Comparison of ENCODE assay signal across 9 mouse cellular contexts in genomic region chr12:49974591-49975323, GRCm38 (mm10).
A peak's percentile ranks its signal among the peaks of the same experiment; 100 is the strongest.
DNase-seq lines count a peak whose midpoint lies in the region; ATAC-seq and TF ChIP-seq lines count a peak whose summit lies in the region.
"Had no signal": no experiment of that assay in that cellular context is flagged by ENCODE, and none has a peak within 500 bp of the region (broad histone marks: within the 10 kb centered on the region; RNA-seq: fewer than 3 reads in every experiment).

No protein-coding gene starts in this region.

- no peaks in the 10 kb centered on the region for H3K9me3 ChIP-seq in hindbrain, embryonic 11.5 days (ENCODE audit: control insufficient read depth, low read length)
- H3K9me3 ChIP-seq in hindbrain, embryonic 10.5 days, result no peaks in the 10 kb centered on the region
- H3K9me3 ChIP-seq in hindbrain, embryonic 14.5 days (ENCODE audit: control insufficient read depth, low read length), result no peaks in the 10 kb centered on the region
- H3K9me3 ChIP-seq: limb, embryonic 15.5 days had no signal

- TF ChIP-seq CTCF in brain, embryonic 14.5 days (IDR thresholded peaks at IDR 0.05; ENCODE audit: borderline replicate concordance, extremely low read depth, insufficient read depth, insufficient read length), result no peak

- no peak overlapping the region for H3K27ac ChIP-seq in hindbrain, embryonic 11.5 days (ENCODE audit: low read depth, low read length)
- no peak overlapping the region for H3K27ac ChIP-seq in hindbrain, embryonic 10.5 days
- no peak overlapping the region for H3K27ac ChIP-seq in hindbrain, embryonic 14.5 days
- H3K27ac ChIP-seq: limb, embryonic 15.5 days had no signal

- ATAC-seq in hindbrain, embryonic 11.5 days (ENCODE audit: low FRiP score), result no peak
- peak; percentile 31; the same call in 1 of the 2 replicates for ATAC-seq in hindbrain, embryonic 14.5 days (ENCODE audit: low FRiP score)
- ATAC-seq in megakaryocyte progenitor cell, adult 5-6 weeks (replicated peaks; ENCODE audit: poor library complexity), result no peak

- H3K36me3 ChIP-seq in hindbrain, embryonic 11.5 days (ENCODE audit: control insufficient read depth, insufficient read depth, low read length), result no peaks in the 10 kb centered on the region
- H3K36me3 ChIP-seq in hindbrain, embryonic 10.5 days, result no peaks in the 10 kb centered on the region
- H3K36me3 ChIP-seq in hindbrain, embryonic 14.5 days (replicated peaks; ENCODE audit: control insufficient read depth, insufficient read depth), result no peaks in the 10 kb centered on the region
- H3K36me3 ChIP-seq: limb, embryonic 15.5 days had no signal

- no peak overlapping the region for H3K4me2 ChIP-seq in hindbrain, embryonic 11.5 days (replicated peaks; ENCODE audit: low read depth, low read length)
- H3K4me2 ChIP-seq in hindbrain, embryonic 14.5 days (replicated peaks), result no peak overlapping the region
- H3K4me2 ChIP-seq: limb, embryonic 15.5 days had no signal

- no peaks in the 10 kb centered on the region for H3K4me1 ChIP-seq in hindbrain, embryonic 11.5 days (replicated peaks; ENCODE audit: control insufficient read depth, insufficient read depth, low read length)
- peaks cover 10% of the 10 kb centered on the region for H3K4me1 ChIP-seq in hindbrain, embryonic 10.5 days (replicated peaks)
- H3K4me1 ChIP-seq in hindbrain, embryonic 14.5 days (replicated peaks; ENCODE audit: control insufficient read depth, insufficient read depth, low read length), result no peaks in the 10 kb centered on the region
- H3K4me1 ChIP-seq: limb, embryonic 15.5 days had no signal

- no peak overlapping the region for H3K4me3 ChIP-seq in hindbrain, embryonic 11.5 days (ENCODE audit: low read depth, low read length)
- H3K4me3 ChIP-seq in hindbrain, embryonic 10.5 days, result no peak overlapping the region
- no peak overlapping the region for H3K4me3 ChIP-seq in hindbrain, embryonic 14.5 days (replicated peaks; ENCODE audit: low read length)
- H3K4me3 ChIP-seq: limb, embryonic 15.5 days had no signal

- no peak for TF ChIP-seq POLR2A in brain, embryonic 14.5 days (IDR thresholded peaks at IDR 0.05; ENCODE audit: borderline replicate concordance, extremely low read depth, insufficient read depth, insufficient read length, poor library complexity, severe bottlenecking)

- H3K9ac ChIP-seq in hindbrain, embryonic 11.5 days (ENCODE audit: low read depth, low read length), result no peak overlapping the region
- H3K9ac ChIP-seq in hindbrain, embryonic 14.5 days, result no peak overlapping the region
- H3K9ac ChIP-seq: limb, embryonic 15.5 days had no signal

- peaks cover 10% of the 10 kb centered on the region; the same call in 1 of the 2 replicates for H3K27me3 ChIP-seq in hindbrain, embryonic 11.5 days (ENCODE audit: control insufficient read depth, insufficient read depth, low read length)
- H3K27me3 ChIP-seq in hindbrain, embryonic 10.5 days (ENCODE audit: insufficient read depth, poor library complexity, severe bottlenecking), result peaks cover 65% of the 10 kb centered on the region
- peaks cover 20% of the 10 kb centered on the region for H3K27me3 ChIP-seq in hindbrain, embryonic 14.5 days (ENCODE audit: control insufficient read depth, insufficient read depth, low read length)
- H3K27me3 ChIP-seq: limb, embryonic 15.5 days had no signal

- WGBS in hindbrain, embryonic 11.5 days, result 39% methylated on average over 2 of the region's 2 CpGs
- 39% methylated on average over 2 of the region's 2 CpGs for WGBS in hindbrain, embryonic 10.5 days
- WGBS in hindbrain, embryonic 14.5 days, result 24% methylated on average over 2 of the region's 2 CpGs

- DNase-seq in hindbrain, embryonic 11.5 days (ENCODE audit: low spot score), result peak; percentile 21
- DNase-seq in hindbrain, embryonic 10.5 days (ENCODE audit: low spot score), result no peak
- peak; percentile 60 for DNase-seq in 3T3-L1 (ENCODE audit: low read depth, low spot score)
- DNase-seq in brain, embryonic 14.5 days (ENCODE audit: low read depth), result peak; percentile 95
- DNase-seq in hindbrain, embryonic 14.5 days (ENCODE audit: low spot score), result peak; percentile 36
- DNase-seq in urinary bladder, postnatal 36 days (ENCODE audit: low spot score in 2 of 2), result no peak
- no peak for DNase-seq in kidney, adult 8-10 months

Comparison
In these comparisons a context has a peak if more than half of its experiments do, and no peak if none do; other contexts are left out.
1. DNase-seq: peak in hindbrain, embryonic 11.5 days (single experiment), 3T3-L1 (single experiment), brain, embryonic 14.5 days (single experiment) and hindbrain, embryonic 14.5 days (single experiment); none in hindbrain, embryonic 10.5 days (single experiment), urinary bladder, postnatal 36 days (0 of 2) and kidney, adult 8-10 months (0 of 2).